Mouse (Mus musculus): ENCODE measurements at regions not wholly inside any gene's neighbourhood (a gene's known extent, or its start where the extent isn't known, plus 50 kb on each side); places are given as distances from the start of the nearest gene placed in this dataset.

GRCm38 (mm10) chr14:102925769-102926443 is 56.5 kb downstream of the Kctd12 start:
- H3K4me3 ChIP-seq = no peak overlapping the region
- no peaks in the 10 kb centered on the region for H3K4me1 ChIP-seq
- no peak for ATAC-seq (ENCODE audit: extremely low read depth, insufficient number of reproducible peaks, low FRiP score, low TSS enrichment)
- H3K9me3 ChIP-seq = no peaks in the 10 kb centered on the region
- no peak overlapping the region for H3K27ac ChIP-seq (replicated peaks)
- H3K36me3 ChIP-seq = no peaks in the 10 kb centered on the region
- WGBS = 65% methylated on average over 6 of the region's 6 CpGs
- no peaks in the 10 kb centered on the region for H3K27me3 ChIP-seq (replicated peaks)
- H3K4me2 ChIP-seq = no peak overlapping the region
- no peak overlapping the region for H3K9ac ChIP-seq

- Histone ChIP-seq H3K9ac (no peak overlapping the region), H3K4me3 (no peak overlapping the region), H3K27me3 (replicated peaks) (no peaks in the 10 kb centered on the region), H3K27ac (replicated peaks) (no peak overlapping the region), H3K36me3 (no peaks in the 10 kb centered on the region), H3K9me3 (no peaks in the 10 kb centered on the region), H3K4me1 (no peaks in the 10 kb centered on the region), H3K4me2 (no peak overlapping the region)
- no peak for ATAC-seq (ENCODE audit: extremely low read depth, insufficient number of reproducible peaks, low FRiP score, low TSS enrichment)
- WGBS = 71% methylated on average over 4 of the region's 4 CpGs
Measured at GRCm38 (mm10) chr14:102924674-102925073, 57.8 kb downstream of the Kctd12 start.

GRCm38 (mm10) chr14:102922496-102922993 is 59.9 kb downstream of the Kctd12 start:
- Histone ChIP-seq H3K9ac (no peak overlapping the region), H3K4me3 (no peak overlapping the region), H3K27me3 (replicated peaks) (no peaks in the 10 kb centered on the region), H3K36me3 (no peaks in the 10 kb centered on the region), H3K27ac (replicated peaks) (no peak overlapping the region), H3K4me2 (no peak overlapping the region), H3K9me3 (no peaks in the 10 kb centered on the region), H3K4me1 (peaks cover 12% of the 10 kb centered on the region; the same call in 1 of the 2 replicates)
- ATAC-seq (ENCODE audit: extremely low read depth, insufficient number of reproducible peaks, low FRiP score, low TSS enrichment) = no peak
- WGBS = 73% methylated on average over 5 of the region's 5 CpGs

GRCm38 (mm10) chr14:102920415-102920814 is 62.0 kb downstream of the Kctd12 start:
- 64% methylated on average over 6 of the region's 6 CpGs for WGBS
- Histone ChIP-seq H3K4me3 (no peak overlapping the region), H3K4me1 (peaks cover 12% of the 10 kb centered on the region; the same call in 1 of the 2 replicates), H3K9ac (no peak overlapping the region), H3K4me2 (no peak overlapping the region), H3K9me3 (no peaks in the 10 kb centered on the region), H3K36me3 (no peaks in the 10 kb centered on the region), H3K27ac (replicated peaks) (no peak overlapping the region), H3K27me3 (replicated peaks) (no peaks in the 10 kb centered on the region)
- no peak for ATAC-seq (ENCODE audit: extremely low read depth, insufficient number of reproducible peaks, low FRiP score, low TSS enrichment)

GRCm38 (mm10) chr14:102919261-102919801 is 63.1 kb downstream of the Kctd12 start:
- Histone ChIP-seq H3K4me1 (peaks cover 12% of the 10 kb centered on the region; the same call in 1 of the 2 replicates), H3K36me3 (no peaks in the 10 kb centered on the region), H3K9ac (no peak overlapping the region), H3K4me3 (no peak overlapping the region), H3K27ac (replicated peaks) (0 out of 2 replicates have a peak overlapping the region, but pooled peaks have one; percentile 0), H3K27me3 (replicated peaks) (no peaks in the 10 kb centered on the region), H3K9me3 (no peaks in the 10 kb centered on the region), H3K4me2 (no peak overlapping the region)
- WGBS = 66% methylated on average over 7 of the region's 7 CpGs
- no peak for ATAC-seq (ENCODE audit: extremely low read depth, insufficient number of reproducible peaks, low FRiP score, low TSS enrichment)

GRCm38 (mm10) chr14:102917929-102918328 is 64.5 kb downstream of the Kctd12 start:
- H3K4me1 ChIP-seq = peaks cover 12% of the 10 kb centered on the region; the same call in 1 of the 2 replicates
- H3K4me2 ChIP-seq = no peak overlapping the region
- 22% methylated on average over 1 of the region's 1 CpGs for WGBS
- no peaks in the 10 kb centered on the region for H3K36me3 ChIP-seq
- H3K9ac ChIP-seq = no peak overlapping the region
- H3K27me3 ChIP-seq (replicated peaks) = no peaks in the 10 kb centered on the region
- H3K9me3 ChIP-seq = no peaks in the 10 kb centered on the region
- no peak overlapping the region for H3K27ac ChIP-seq (replicated peaks)
- no peak overlapping the region for H3K4me3 ChIP-seq
- 0 out of 2 replicates have a peak, but pooled peaks have one; percentile 25 for ATAC-seq (ENCODE audit: extremely low read depth, insufficient number of reproducible peaks, low FRiP score, low TSS enrichment)

GRCm38 (mm10) chr14:102915918-102916317 is 66.5 kb downstream of the Kctd12 start:
- Histone ChIP-seq H3K27me3 (replicated peaks) (no peaks in the 10 kb centered on the region), H3K4me3 (no peak overlapping the region), H3K27ac (replicated peaks) (no peak overlapping the region), H3K9ac (no peak overlapping the region), H3K4me1 (peaks cover 12% of the 10 kb centered on the region; the same call in 1 of the 2 replicates), H3K4me2 (no peak overlapping the region), H3K36me3 (no peaks in the 10 kb centered on the region), H3K9me3 (no peaks in the 10 kb centered on the region)
- ATAC-seq (ENCODE audit: extremely low read depth, insufficient number of reproducible peaks, low FRiP score, low TSS enrichment) = no peak
- WGBS = 86% methylated on average over 4 of the region's 4 CpGs

GRCm38 (mm10) chr14:102911582-102911981 is 70.9 kb downstream of the Kctd12 start:
- no peak overlapping the region for H3K4me3 ChIP-seq
- WGBS = 75% methylated on average over 3 of the region's 3 CpGs
- no peaks in the 10 kb centered on the region for H3K9me3 ChIP-seq
- H3K4me2 ChIP-seq = no peak overlapping the region
- no peaks in the 10 kb centered on the region for H3K27me3 ChIP-seq (replicated peaks)
- H3K4me1 ChIP-seq = no peaks in the 10 kb centered on the region
- no peaks in the 10 kb centered on the region for H3K36me3 ChIP-seq
- H3K9ac ChIP-seq = no peak overlapping the region
- no peak overlapping the region for H3K27ac ChIP-seq (replicated peaks)
- ATAC-seq (ENCODE audit: extremely low read depth, insufficient number of reproducible peaks, low FRiP score, low TSS enrichment) = no peak

GRCm38 (mm10) chr14:102908990-102909389 is 73.4 kb downstream of the Kctd12 start:
- 56% methylated on average over 3 of the region's 3 CpGs for WGBS
- Histone ChIP-seq H3K27me3 (replicated peaks) (no peaks in the 10 kb centered on the region), H3K36me3 (no peaks in the 10 kb centered on the region), H3K9me3 (no peaks in the 10 kb centered on the region), H3K27ac (replicated peaks) (no peak overlapping the region), H3K9ac (no peak overlapping the region), H3K4me2 (no peak overlapping the region), H3K4me3 (no peak overlapping the region), H3K4me1 (no peaks in the 10 kb centered on the region)
- no peak for ATAC-seq (ENCODE audit: extremely low read depth, insufficient number of reproducible peaks, low FRiP score, low TSS enrichment)

GRCm38 (mm10) chr14:102907411-102908103 is 74.9 kb downstream of the Kctd12 start:
- H3K4me2 ChIP-seq = no peak overlapping the region
- H3K27ac ChIP-seq (replicated peaks) = no peak overlapping the region
- H3K4me1 ChIP-seq = peaks cover 8% of the 10 kb centered on the region
- no peaks in the 10 kb centered on the region for H3K36me3 ChIP-seq
- H3K9ac ChIP-seq = no peak overlapping the region
- no peak for ATAC-seq (ENCODE audit: extremely low read depth, insufficient number of reproducible peaks, low FRiP score, low TSS enrichment)
- 79% methylated on average over 6 of the region's 6 CpGs for WGBS
- no peaks in the 10 kb centered on the region for H3K27me3 ChIP-seq (replicated peaks)
- H3K9me3 ChIP-seq = no peaks in the 10 kb centered on the region
- no peak overlapping the region for H3K4me3 ChIP-seq

GRCm38 (mm10) chr14:102906826-102907225 is 75.6 kb downstream of the Kctd12 start:
- H3K4me3 ChIP-seq = no peak overlapping the region
- ATAC-seq (ENCODE audit: extremely low read depth, insufficient number of reproducible peaks, low FRiP score, low TSS enrichment) = no peak
- H3K4me1 ChIP-seq = peaks cover 16% of the 10 kb centered on the region
- WGBS = 62% methylated on average over 6 of the region's 6 CpGs
- H3K9me3 ChIP-seq = no peaks in the 10 kb centered on the region
- no peak overlapping the region for H3K4me2 ChIP-seq
- H3K27me3 ChIP-seq (replicated peaks) = no peaks in the 10 kb centered on the region
- no peak overlapping the region for H3K9ac ChIP-seq
- H3K27ac ChIP-seq (replicated peaks) = no peak overlapping the region
- H3K36me3 ChIP-seq = no peaks in the 10 kb centered on the region

Data from heart, embryonic 13.5 days (tissue).